Mouse (Mus musculus) R1 (cell line): Measurements from ENCODE around the gene Mrpl42.

ENCODE experiments used
- DNase-seq: peaks from one replicate; pipeline ENCODE4 v3.0.0-alpha.2; 2018; ENCODE audit warnings: low read depth, low spot score

The Mrpl42 gene

GRCm38 (mm10) chr10:95515293-95515931, 13.7 kb upstream of the Mrpl42 start:
- DNase-seq, result peak; percentile 42

- peak; percentile 98 for DNase-seq
Observed at GRCm38 (mm10) chr10:95514656-95515292, 13.0 kb upstream of the Mrpl42 start, which contains the start of gene Ube2n. Gene Ube2n, plus strand, starts transcription at chr10:95515145.

GRCm38 (mm10) chr10:95513768-95514556, 12.2 kb upstream of the Mrpl42 start:
- DNase-seq, result peak; percentile 59

GRCm38 (mm10) chr10:95512635-95513034, 10.9 kb upstream of the Mrpl42 start:
- DNase-seq, result peak; percentile 45

GRCm38 (mm10) chr10:95509263-95509662, 7.5 kb upstream of the Mrpl42 start:
- no peak for DNase-seq

- no peak for DNase-seq
Observed at GRCm38 (mm10) chr10:95508793-95509192, 7.1 kb upstream of the Mrpl42 start.

- DNase-seq, result peak; percentile 27
Observed at GRCm38 (mm10) chr10:95508126-95508525, 6.4 kb upstream of the Mrpl42 start.

GRCm38 (mm10) chr10:95504341-95504740, 2.6 kb upstream of the Mrpl42 start:
- DNase-seq, result no peak

- DNase-seq, result no peak
Observed at GRCm38 (mm10) chr10:95503443-95504235, 1.9 kb upstream of the Mrpl42 start.

- peak; percentile 33 for DNase-seq
Observed at GRCm38 (mm10) chr10:95501033-95501432, 707 bp downstream of the Mrpl42 start.

GRCm38 (mm10) chr10:95494268-95494667, 7.5 kb downstream of the Mrpl42 start:
- DNase-seq, result no peak

- peak; percentile 25 for DNase-seq
Observed at GRCm38 (mm10) chr10:95489653-95490052, 12.1 kb downstream of the Mrpl42 start.

- DNase-seq, result peak; percentile 79
Observed at GRCm38 (mm10) chr10:95477516-95477915, 24.2 kb downstream of the Mrpl42 start.

GRCm38 (mm10) chr10:95475923-95476322, 25.8 kb downstream of the Mrpl42 start:
- peak; percentile 86 for DNase-seq

- no peak for DNase-seq
Observed at GRCm38 (mm10) chr10:95471889-95472547, 29.7 kb downstream of the Mrpl42 start.

- no peak for DNase-seq
Observed at GRCm38 (mm10) chr10:95471186-95471585, 30.6 kb downstream of the Mrpl42 start.

GRCm38 (mm10) chr10:95468894-95469293, 32.8 kb downstream of the Mrpl42 start:
- no peak for DNase-seq

GRCm38 (mm10) chr10:95465485-95465896, 36.2 kb downstream of the Mrpl42 start:
- DNase-seq, result peak; percentile 61

- peak; percentile 50 for DNase-seq
Observed at GRCm38 (mm10) chr10:95464527-95464926, 37.2 kb downstream of the Mrpl42 start.

- no peak for DNase-seq
Observed at GRCm38 (mm10) chr10:95462231-95462630, 39.5 kb downstream of the Mrpl42 start.

- peak; percentile 100 for DNase-seq
Observed at GRCm38 (mm10) chr10:95461053-95461553, 40.6 kb downstream of the Mrpl42 start.
